Mouse (Mus musculus) CD4-positive helper T cell, adult 2 months (primary cell): ENCODE measurements around the gene Cacna2d1.
A peak's percentile ranks its signal among the peaks of the same experiment; 100 is the strongest.

Experiments
- DNase-seq: peaks from one replicate; pipeline ENCODE4 v3.0.0-alpha.2; 2012; ENCODE audit warnings: low read depth, missing footprints, low spot score

Cacna2d1 gene

GRCm38 (mm10) chr5:16265385-16265784, 330.9 kb downstream of the Cacna2d1 start:
- no peak for DNase-seq

GRCm38 (mm10) chr5:16277058-16277457, 342.6 kb downstream of the Cacna2d1 start:
- DNase-seq: no peak

DNA sequence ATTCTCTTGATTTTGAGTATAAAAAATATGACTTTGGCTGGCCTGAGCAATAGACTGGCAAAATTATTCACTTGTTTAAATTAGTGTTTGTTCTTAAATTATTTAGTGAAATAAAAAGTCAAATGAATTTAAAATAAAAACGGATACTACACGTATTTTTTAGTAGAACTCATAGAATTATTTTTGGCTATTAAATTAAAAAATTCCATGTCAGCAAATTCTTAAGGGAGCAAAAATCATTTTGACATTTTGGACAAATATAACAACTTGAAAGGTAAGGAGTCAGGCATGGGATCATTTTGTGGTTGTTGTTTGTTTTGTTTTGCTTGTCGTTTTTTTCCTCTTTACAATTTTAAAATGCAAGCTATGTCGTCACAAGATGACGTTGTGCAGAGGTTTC, 346.7 kb downstream of the Cacna2d1 start:
- DNase-seq: no peak

DNA sequence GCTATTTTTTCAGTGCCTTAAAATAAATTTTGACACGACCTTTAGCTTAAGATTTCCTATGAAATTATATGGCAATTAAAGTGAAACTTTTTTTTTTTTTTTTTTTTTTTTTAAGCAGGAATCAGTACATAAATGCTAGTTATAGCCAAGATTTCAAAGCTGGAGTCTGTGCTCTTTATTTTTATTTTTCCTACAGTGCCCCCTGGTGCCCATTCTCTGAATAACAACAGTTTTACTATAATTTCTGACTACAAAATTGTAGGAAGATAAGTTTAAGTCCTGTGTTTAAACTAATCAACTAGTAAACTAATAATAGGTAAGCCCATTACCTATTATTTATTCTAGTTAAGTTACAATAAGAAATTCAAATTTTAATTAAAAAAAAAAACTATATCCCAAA, 358.7 kb downstream of the Cacna2d1 start:
- no peak for DNase-seq

DNA sequence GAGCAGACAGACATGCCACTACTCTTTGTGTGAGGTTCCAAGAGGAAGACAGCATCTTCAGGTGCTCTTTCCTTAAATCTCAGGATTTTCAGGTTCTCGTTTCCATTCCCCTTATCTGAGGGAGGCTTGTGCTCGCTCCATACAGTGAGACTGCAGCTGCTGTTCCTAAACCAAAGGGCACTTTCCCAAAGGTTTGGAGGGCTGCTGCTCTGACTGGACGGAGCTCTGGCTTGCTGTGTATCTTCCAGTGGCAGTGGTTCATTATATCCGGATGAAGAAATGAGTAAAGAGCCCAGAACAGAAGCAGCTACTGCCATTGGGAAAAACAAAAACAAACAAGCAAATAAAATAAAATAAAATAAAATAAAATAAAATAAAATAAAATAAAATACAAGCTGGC, 359.3 kb downstream of the Cacna2d1 start:
- no peak for DNase-seq

GRCm38 (mm10) chr5:16294708-16295107, 360.2 kb downstream of the Cacna2d1 start:
- no peak for DNase-seq

DNA sequence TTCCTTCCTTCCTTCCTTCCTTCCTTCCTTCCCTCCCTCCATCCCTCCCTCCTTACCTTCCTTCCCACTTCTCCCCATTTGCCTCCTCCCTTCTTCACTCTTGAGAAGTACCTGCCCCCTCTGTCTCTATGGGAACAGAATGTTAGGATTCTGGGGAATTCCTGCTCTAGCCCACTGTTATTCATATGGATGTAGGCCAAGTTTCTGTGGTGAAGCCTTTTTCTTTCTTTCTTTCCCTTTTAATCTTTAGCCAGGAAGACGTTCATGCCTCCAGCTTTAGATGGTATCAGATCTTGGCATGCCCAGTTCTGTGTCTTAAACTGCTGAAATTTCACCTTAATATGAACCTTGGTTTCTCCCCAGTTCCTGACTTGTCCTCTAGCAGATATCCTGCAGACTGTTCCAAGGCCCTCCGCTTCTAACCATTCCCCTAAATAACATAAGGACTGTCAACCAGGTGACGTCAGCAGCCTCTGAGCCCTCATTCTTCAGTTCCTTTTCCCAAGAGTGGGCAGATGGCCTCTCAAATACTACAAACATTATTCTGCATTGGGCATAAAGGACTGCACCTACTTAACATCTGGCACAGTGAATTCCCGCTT, 362.8 kb downstream of the Cacna2d1 start:
- no peak for DNase-seq

DNA sequence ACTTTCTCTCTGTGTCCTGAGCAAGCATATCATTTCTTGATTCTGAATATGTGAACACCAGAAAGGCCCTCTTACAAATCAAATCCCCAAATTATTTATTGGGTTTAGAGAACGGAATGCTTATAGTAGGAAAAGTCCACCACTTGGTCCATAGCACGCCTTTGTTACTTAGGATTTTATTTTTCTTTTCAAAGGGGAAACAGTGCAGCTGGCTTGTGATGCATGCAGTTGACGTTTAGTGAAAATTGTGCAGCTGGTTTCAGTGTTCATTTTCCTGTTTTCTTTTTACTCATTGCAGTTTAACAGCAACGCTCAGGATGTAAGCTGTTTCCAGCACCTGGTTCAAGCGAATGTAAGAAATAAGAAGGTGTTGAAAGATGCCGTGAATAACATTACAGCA, 365.1 kb downstream of the Cacna2d1 start:
- no peak for DNase-seq

- peak; percentile 13 for DNase-seq
Observed at GRCm38 (mm10) chr5:16309168-16310006, 374.9 kb downstream of the Cacna2d1 start.

DNA sequence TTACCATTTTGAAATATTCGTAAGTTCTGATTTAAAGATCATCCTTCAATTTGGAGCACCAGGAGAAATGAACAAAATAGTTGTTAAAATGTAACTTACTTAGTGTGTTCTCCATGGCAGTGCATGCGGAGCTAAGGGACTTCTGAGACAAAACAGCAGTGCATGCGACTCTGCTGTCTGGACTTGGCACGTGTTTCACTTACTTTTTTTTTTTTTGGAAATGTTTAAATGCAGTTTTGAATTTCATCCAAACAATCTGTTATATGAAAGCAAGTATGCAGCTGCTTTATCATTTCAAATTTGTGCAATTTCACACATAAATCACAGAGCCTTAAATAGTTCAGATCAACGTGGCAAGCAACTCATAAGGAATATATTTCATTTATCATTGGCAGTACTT, 379.8 kb downstream of the Cacna2d1 start:
- DNase-seq: no peak

DNA sequence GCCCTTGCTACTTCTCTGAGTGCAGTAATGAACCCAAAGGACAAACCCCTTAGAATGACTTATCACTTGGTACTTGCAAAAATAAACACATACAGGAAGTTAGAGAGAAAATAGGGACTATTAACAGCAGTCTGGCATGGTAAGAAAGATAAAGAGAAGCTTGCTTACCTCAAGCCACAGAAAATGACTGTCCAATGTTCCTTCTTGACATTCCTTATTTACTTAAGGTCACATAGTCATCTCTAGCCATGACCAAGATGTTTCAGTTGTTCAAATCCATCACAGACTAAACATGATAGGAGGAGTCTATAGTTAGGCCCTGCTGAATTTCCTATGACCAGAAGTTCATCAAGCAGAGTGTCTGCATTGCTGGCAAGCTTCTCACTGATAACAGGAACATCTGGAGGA, 381.5 kb downstream of the Cacna2d1 start:
- no peak for DNase-seq

DNA sequence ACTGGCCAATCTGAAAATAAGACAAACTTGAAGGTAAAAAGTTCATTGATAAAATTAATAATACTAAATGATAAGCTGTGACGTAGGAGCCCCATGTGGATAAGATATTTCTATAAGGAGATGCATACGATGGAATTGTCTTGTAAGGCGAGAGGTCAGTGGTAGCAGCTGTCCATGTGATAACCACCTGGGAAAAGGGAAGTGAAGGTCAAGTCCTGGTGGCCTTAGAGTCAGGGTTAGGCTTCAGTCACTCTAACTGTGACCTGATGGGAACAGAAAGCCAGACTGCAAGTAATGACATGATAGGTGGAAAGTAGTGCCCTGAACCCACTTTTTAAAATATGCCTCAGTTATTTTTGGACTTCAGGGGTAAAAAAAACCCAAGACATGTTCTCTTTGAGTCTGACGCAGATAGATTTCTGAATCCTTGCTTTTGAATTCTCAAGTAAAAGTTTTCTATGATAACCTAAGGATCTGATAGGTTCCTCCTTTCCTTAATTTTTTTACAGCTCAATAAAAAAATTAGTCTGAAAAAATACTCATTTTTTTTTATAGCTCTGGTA, 383.3 kb downstream of the Cacna2d1 start:
- no peak for DNase-seq

GRCm38 (mm10) chr5:16326610-16327009, 392.1 kb downstream of the Cacna2d1 start:
- DNase-seq: no peak

DNA sequence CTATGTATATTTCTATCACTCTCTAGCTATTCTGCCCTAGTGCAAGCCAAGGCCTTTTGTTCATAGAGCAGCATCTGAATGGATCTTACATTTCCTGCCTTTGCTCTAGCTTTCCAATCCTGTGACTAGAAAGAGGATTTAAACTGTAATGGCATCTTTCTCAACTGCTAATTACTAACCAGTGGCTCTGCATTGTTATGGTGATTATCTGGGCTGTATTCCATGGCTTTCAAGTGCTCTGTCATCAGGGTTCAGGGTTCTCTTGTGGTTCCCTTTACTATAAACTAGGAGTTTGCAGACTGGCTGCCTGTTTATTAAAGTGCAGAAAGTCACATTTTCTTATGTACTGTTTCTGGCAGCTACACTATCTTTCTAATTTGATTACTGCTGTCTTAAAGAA, 410.9 kb downstream of the Cacna2d1 start:
- DNase-seq: no peak

DNA sequence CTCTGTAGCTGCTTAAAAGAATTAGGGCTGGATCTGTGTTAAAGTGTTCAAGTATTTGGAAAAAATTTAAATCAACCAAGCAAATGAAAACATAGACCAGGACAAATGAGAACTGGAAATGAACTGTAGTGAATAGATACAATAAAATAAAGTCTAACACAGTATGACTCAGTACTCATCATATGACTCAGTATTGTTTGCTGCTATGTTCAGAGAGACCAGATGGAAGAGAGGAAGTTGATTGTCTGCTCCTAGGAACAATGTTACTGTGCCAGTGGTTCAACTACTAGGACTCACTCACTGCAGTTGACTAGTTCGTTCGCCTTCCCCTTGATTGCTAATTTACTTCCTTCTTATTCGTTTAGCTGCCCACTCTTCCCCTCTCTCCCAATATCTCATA, 421.3 kb downstream of the Cacna2d1 start:
- no peak for DNase-seq

GRCm38 (mm10) chr5:16357709-16358108, 423.2 kb downstream of the Cacna2d1 start:
- no peak for DNase-seq

DNA sequence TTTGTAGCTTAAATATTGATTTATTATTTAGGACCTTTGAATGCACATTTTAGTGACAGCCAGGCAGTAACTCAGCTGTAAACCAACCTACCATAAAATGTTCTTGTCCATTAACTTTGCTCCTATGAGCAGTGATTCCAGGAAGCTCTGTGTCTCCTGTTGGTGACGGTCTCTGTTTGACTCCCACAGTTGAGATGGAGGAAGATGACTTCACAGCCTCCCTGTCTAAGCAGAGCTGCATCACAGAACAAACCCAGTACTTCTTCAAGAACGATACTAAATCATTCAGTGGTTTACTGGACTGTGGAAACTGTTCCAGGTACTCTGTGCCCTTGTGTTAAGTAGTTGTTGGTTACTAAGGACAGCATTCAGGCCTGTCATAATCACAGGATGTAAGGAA, 427.6 kb downstream of the Cacna2d1 start:
- DNase-seq: no peak

DNA sequence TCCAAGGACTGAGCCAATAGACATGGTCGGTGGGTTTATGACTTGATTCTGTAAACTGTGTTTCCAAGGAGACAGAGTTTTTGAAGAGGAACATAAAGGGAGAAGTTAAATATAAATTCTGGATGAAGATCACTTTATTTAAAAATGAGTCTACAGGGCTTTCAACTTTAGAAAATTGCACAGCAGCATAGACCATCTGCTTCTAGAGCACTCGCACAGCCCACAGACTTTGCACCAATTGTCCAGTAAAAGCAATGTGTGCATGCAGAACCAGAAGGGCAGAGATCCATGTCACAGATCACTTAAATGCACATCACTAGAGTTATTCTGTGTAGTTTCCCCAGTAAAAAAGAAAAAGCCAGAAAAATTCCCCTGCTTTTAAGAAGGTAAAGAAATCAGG, 428.7 kb downstream of the Cacna2d1 start:
- no peak for DNase-seq

DNA sequence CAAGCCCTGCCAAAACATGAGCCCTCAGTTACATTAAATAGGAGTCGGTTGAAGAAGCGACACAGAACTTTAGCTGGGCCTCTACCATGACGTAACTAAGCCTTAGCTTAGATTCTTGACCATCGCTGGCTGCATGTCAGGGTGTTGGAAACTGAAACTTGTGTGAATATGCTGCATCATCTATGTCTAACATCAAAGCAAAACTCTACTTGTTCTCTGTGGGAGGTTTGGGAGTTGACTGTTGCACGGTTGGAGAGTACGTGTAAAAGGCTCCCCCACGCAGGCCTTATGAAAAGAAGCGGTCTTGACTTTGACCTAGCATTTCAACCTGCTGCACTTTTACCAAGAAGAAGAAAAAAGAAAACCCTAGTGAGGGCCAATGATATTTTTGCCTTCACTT, 436.2 kb downstream of the Cacna2d1 start:
- no peak for DNase-seq

DNA sequence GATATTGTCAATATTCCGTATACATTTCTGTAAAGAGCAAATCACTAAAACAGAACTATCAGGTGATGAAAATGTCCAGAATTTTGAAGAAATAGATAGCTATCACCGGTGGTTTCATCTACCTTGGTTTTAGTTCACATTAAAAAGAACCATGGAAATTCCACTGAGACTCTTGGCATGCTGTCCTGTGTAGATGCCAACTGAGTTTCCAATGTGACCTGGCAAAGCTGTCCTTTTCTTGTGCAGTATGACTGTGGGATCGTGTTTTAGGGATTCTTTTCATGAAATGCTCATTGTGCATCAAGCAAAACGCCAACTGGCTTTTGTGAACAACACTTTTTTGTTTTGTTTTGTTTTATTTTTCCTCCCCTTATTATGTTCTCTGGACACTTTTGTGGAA, 439.5 kb downstream of the Cacna2d1 start:
- DNase-seq: no peak

GRCm38 (mm10) chr5:16376329-16376908, 441.9 kb downstream of the Cacna2d1 start:
- peak; percentile 58 for DNase-seq

GRCm38 (mm10) chr5:16410011-16410410, 475.5 kb downstream of the Cacna2d1 start:
- DNase-seq: no peak

- no peak for DNase-seq
Observed at GRCm38 (mm10) chr5:16414693-16415092, 480.2 kb downstream of the Cacna2d1 start.
